Mouse (Mus musculus) B cell, adult (primary cell): Measurements from ENCODE around the gene Ctnnbl1. TPM values are rescaled to one million over a fixed set of nuclear protein-coding genes. Genes with fewer than 3 reads are reported as not detected.

Source experiments
- total RNA-seq: library from RNA; stranded (reverse); gene quantifications from 4 replicates; pipeline ENCODE4 v1.2.4, GENCODE M21; 2023; ENCODE audit not compliant: inconsistent age

Ctnnbl1 gene
- total RNA-seq, result 29.3 to 33.4 TPM (median 32.4 TPM) in 4 replicates

DNA sequence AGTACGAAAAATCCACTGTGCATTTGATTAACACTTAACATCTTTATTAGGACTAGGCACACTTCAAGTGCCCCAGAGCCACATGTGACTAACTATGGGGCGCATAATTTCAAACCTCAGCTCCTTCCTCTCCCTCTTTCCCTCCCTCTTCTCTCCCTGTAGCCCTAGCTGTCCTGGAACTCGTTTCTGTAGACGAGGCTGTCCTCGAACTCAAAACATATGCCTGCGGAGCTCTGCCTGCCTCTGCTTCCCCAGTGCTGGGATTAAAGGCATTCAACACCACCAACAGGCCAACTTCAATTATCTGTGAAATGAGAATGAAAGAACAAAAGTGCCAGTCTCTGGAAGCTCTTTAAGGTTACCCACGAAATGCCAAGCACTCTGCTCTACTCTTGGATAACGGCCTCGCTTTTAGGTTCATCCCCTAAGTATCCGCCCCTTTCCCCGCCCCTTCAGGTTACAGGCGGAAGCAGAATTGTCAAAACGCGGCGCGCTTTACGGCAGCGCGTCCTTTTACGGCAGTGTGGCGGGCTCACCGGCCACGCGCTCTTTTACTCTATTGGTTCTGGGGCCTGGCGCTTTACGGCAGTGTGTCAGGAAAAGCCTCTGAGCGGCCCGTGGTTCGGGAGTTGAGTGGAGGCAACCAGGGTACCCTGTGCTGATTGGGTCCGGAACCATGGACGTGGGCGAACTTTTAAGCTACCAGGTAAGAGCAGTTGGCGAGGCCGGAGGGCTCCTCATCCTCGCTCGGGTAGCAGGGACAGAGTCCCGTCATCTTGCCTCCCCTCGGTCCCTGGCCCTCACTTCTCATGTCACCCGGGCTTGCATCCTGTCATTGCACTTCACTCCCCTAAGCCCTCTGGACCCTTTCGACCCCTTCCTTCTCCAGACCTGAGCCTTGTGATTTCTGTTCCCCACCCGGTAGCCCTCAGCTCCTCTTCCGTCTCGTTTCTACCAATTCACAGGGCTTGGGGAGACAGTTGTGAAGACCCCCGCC lies at the start of gene Ctnnbl1:
Gene Ctnnbl1, plus strand, starts transcription at position 548 of the 997 bp plus-strand sequence.

GRCm38 (mm10) chr2:157914105-157914764 lies 177.0 kb downstream of the Ctnnbl1 start, which contains the start of gene Vstm2l:
Vstm2l (plus strand) TSS chr2:157914653.

Other genes with a start within 250 kb of the Ctnnbl1 start
- gene Nnat, start 177.3 kb upstream of the Ctnnbl1 start, total RNA-seq, result not detected in 4 replicates
- 25.8 to 31.4 TPM (median 29.7 TPM) in 4 replicates for gene Blcap, start 166.1 kb upstream of the Ctnnbl1 start, total RNA-seq
- gene Vstm2l, start 177.3 kb downstream of the Ctnnbl1 start, total RNA-seq, result not detected in 4 replicates